Mouse (Mus musculus): ENCODE data around the gene Armc5.

DNA sequence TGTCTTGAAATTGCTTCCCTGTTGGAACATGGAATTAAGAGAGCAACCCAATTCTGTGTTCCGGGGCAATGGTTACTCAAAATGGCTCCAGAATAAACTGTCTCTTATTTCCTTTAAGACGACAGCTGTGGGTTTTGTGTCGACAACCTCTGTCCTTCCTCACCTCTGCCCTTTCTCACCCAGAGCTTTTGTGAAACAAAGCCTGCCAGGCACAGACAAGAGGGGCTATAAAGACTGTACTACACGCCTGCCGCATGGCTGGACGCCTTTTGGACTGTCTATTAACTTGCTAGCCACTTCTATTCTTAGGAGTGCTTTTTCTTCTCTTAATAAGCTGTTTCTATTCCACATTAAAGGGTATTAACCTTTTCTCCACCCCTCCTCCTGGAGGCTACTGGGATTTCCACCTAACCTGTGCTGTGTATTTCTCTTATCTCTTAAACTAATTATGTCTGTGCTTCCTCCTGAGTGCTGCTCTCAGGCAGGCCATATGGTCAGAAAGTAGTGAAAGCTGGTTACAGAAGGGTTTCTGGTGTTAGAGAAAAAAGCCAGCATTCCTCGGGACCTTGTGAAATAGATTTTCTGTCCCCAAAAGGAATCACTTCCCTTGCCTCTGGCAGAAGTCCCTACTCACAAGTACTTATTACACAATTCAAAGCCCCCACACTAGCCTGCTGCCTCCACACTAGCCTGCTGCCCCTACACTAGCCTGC, 45.5 kb downstream of the Armc5 start:
- TF ChIP-seq POLR2A (IDR thresholded peaks at IDR 0.05; ENCODE audit: control insufficient read depth in 1 of 2, insufficient read depth in 1 of 2, low read depth in 1 of 2, low read length in 2 of 2, poor library complexity in 1 of 2), result no peak
- TF ChIP-seq BHLHE40 (IDR thresholded peaks at IDR 0.05; ENCODE audit: borderline replicate concordance, low read depth, low read length), result no peak
- TF ChIP-seq CTCF (IDR thresholded peaks at IDR 0.05 in 2 of 3, conservative IDR thresholded peaks at IDR 0.05 in 1 of 3; ENCODE audit: control insufficient read depth in 1 of 3, insufficient read depth in 1 of 3, low read depth in 2 of 3, low read length in 3 of 3, poor library complexity in 1 of 3, severe bottlenecking in 1 of 3), result no peak
- TF ChIP-seq ZC3H11A (IDR thresholded peaks at IDR 0.05; ENCODE audit: low read depth, low read length), result no peak
- TF ChIP-seq CHD2 (IDR thresholded peaks at IDR 0.05; ENCODE audit: low read length), result no peak
- TF ChIP-seq ZMIZ1 (IDR thresholded peaks at IDR 0.05; ENCODE audit: low read depth, low read length), result no peak
- TF ChIP-seq NRF1 (IDR thresholded peaks at IDR 0.05; ENCODE audit: insufficient read depth, low read depth, low read length, poor library complexity, severe bottlenecking), result no peak
- no peak for TF ChIP-seq RAD21 (IDR thresholded peaks at IDR 0.05; ENCODE audit: low read depth, low read length)
- TF ChIP-seq MEF2A (IDR thresholded peaks at IDR 0.05; ENCODE audit: extremely low read depth, insufficient replicate concordance, low read depth, low read length, poor library complexity, severe bottlenecking), result no peak

Measured in MEL (cell line).